Mouse (Mus musculus) adrenal gland (tissue): Measurements from ENCODE around the gene Erg.

Experiments used
- intact Hi-C: fragments of 180-260 bp; cut with DNase I; formaldehyde crosslinking; loops from one replicate; pipeline ENCODE4 v1.15.1; 2025

Gene Erg

GRCm38 (mm10) chr16:95585541-95586310 is 667 bp downstream of the Erg start:
- intact Hi-C loops: no loop called here

- intact Hi-C loops: no loop called here
These were observed 1.5 kb downstream of the Erg start for GRCm38 (mm10) chr16:95584751-95585528.

GRCm38 (mm10) chr16:95579289-95579688 is 7.1 kb downstream of the Erg start:
- intact Hi-C loops: no loop called here

- intact Hi-C loops: loop anchor here (5.0 kb wide), 1 partner anchor 106 kb away; no protein-coding TSS in a partner anchor
These were observed 13.2 kb downstream of the Erg start for GRCm38 (mm10) chr16:95573163-95573562.

- intact Hi-C loops: loop anchor here (2.0 to 5.0 kb wide), 2 partner anchors 103 to 220 kb away; no protein-coding TSS in a partner anchor
These were observed 15.8 kb downstream of the Erg start for GRCm38 (mm10) chr16:95570616-95571015.

- intact Hi-C loops: no loop called here
These were observed 29.6 kb downstream of the Erg start for GRCm38 (mm10) chr16:95556834-95557233.

GRCm38 (mm10) chr16:95553136-95553535 is 33.3 kb downstream of the Erg start:
- intact Hi-C loops: no loop called here

GRCm38 (mm10) chr16:95552495-95552894 is 33.9 kb downstream of the Erg start:
- intact Hi-C loops: no loop called here

- intact Hi-C loops: no loop called here
These were observed 35.9 kb downstream of the Erg start for GRCm38 (mm10) chr16:95550496-95550895.

- intact Hi-C loops: no loop called here
These were observed 41.6 kb downstream of the Erg start for GRCm38 (mm10) chr16:95544753-95545152.

GRCm38 (mm10) chr16:95543471-95543870 is 42.9 kb downstream of the Erg start:
- intact Hi-C loops: no loop called here

- intact Hi-C loops: no loop called here
These were observed 51.2 kb downstream of the Erg start for GRCm38 (mm10) chr16:95535151-95535550.

GRCm38 (mm10) chr16:95532387-95533077 is 53.9 kb downstream of the Erg start:
- intact Hi-C loops: no loop called here

GRCm38 (mm10) chr16:95527561-95527960 is 58.8 kb downstream of the Erg start:
- intact Hi-C loops: no loop called here

GRCm38 (mm10) chr16:95519520-95519919 is 66.9 kb downstream of the Erg start:
- intact Hi-C loops: no loop called here

- intact Hi-C loops: no loop called here
These were observed 80.3 kb downstream of the Erg start for GRCm38 (mm10) chr16:95506051-95506450.

GRCm38 (mm10) chr16:95496582-95497300 is 89.7 kb downstream of the Erg start:
- intact Hi-C loops: no loop called here

- intact Hi-C loops: no loop called here
These were observed 92.3 kb downstream of the Erg start for GRCm38 (mm10) chr16:95494108-95494507.

GRCm38 (mm10) chr16:95493336-95493735 is 93.1 kb downstream of the Erg start:
- intact Hi-C loops: no loop called here

- intact Hi-C loops: no loop called here
These were observed 94.2 kb downstream of the Erg start for GRCm38 (mm10) chr16:95492146-95492545.

GRCm38 (mm10) chr16:95490386-95490785 is 96.0 kb downstream of the Erg start:
- intact Hi-C loops: no loop called here
